Mouse (Mus musculus) thymus, adult 2 months (tissue): ENCODE data around the gene Tbx10. TPM values are rescaled to one million over a fixed set of nuclear protein-coding genes. Genes with fewer than 3 reads are reported as not detected.
"Not testable (repeated sequence)": the region's sequence is repeated elsewhere in the genome, so short reads cannot be mapped to it uniquely, and the experiment has no call there.

Experiments used
- DNase-seq: peaks from one replicate; pipeline ENCODE4 v3.0.0; 2021
- H3K27ac ChIP-seq: fragments of 200-500 bp; 2 replicates; pipeline ENCODE4 v1.5.1; 2012; ENCODE audit warnings: low read length, control low read depth; ENCODE audit not compliant: control insufficient read depth, insufficient read depth
- H3K27me3 ChIP-seq: fragments of 200-500 bp; 2 replicates; pipeline ENCODE4 v1.6.1; 2012; ENCODE audit warnings: mild to moderate bottlenecking, low read length, moderate library complexity, mixed read lengths; ENCODE audit not compliant: control insufficient read depth, insufficient read depth
- H3K36me3 ChIP-seq: fragments of 200-500 bp; 2 replicates; pipeline ENCODE4 v1.6.1; 2012; ENCODE audit warnings: mild to moderate bottlenecking, low read length, moderate library complexity; ENCODE audit not compliant: control insufficient read depth, insufficient read depth
- H3K4me1 ChIP-seq: fragments of 200-500 bp; replicated peaks from 2 replicates; pipeline ENCODE4 v1.6.1; 2012; ENCODE audit warnings: low read length; ENCODE audit not compliant: control insufficient read depth, insufficient read depth
- H3K4me3 ChIP-seq: fragments of 200-500 bp; 2 replicates; pipeline ENCODE4 v1.5.1; 2012; ENCODE audit warnings: mild to moderate bottlenecking, low read length, control low read depth, moderate library complexity; ENCODE audit not compliant: control insufficient read depth, insufficient read depth
- CTCF ChIP-seq: fragments of 200-500 bp; IDR thresholded peaks from 2 replicates; pipeline ENCODE4 v1.5.1; 2012; ENCODE audit warnings: mild to moderate bottlenecking, control low read depth, low read length, moderate library complexity, borderline replicate concordance; ENCODE audit not compliant: control insufficient read depth, poor library complexity, insufficient read depth; ENCODE audit errors: extremely low read depth
- POLR2A ChIP-seq: fragments of 200-500 bp; IDR thresholded peaks from 2 replicates; pipeline ENCODE4 v1.6.1; 2012; ENCODE audit warnings: mild to moderate bottlenecking, low read length, control low read depth, moderate library complexity; ENCODE audit not compliant: control insufficient read depth, poor library complexity, insufficient read depth; ENCODE audit errors: extremely low read depth
- WGBS: fragments of 180-500 bp; shearing (Covaris S2); methylation state at CpG from one replicate; pipeline ENCODE4 v1.1.7; 2018; 5-methylcytosine and 5-hydroxymethylcytosine counted together
- polyA plus RNA-seq: library from polyadenylated mRNA; depleted of rRNA; stranded (reverse); fragments of >200 nt; gene quantifications from 2 replicates; pipeline ENCODE4 v1.2.3, GENCODE M21; 2012; rRNA removed

Gene Tbx10
- polyA plus RNA-seq, 1 experiment = 0.20 TPM

DNA sequence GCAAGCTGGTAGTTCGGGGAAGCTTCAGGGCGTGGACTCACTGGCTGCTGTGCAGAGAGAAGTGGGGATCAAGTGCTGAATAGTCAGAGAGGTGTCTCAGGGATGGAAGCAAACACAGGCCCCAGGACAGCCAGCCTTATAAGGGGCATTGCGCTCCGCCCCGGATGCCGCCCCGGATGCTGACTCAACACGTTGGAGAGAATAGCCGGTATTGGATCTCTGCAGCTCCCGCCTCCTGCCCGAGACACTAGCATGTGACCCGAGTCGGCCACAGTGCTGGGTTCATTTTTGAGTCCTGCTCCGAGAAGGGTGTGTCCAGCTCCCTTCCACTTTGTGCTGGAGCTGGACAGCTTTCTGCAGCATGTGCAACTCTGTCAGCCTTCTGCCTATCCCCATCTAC lies 49.6 kb downstream of the Tbx10 start:
- TF ChIP-seq CTCF (no peak), POLR2A (no peak)
- Histone ChIP-seq H3K4me1 (peaks cover 11% of the 10 kb centered on the region), H3K36me3 (no peaks in the 10 kb centered on the region), H3K27ac (no peak overlapping the region), H3K27me3 (no peaks in the 10 kb centered on the region), H3K4me3 (no peak overlapping the region)
- 90% methylated on average over 14 of the region's 14 CpGs for WGBS
- DNase-seq = no peak

DNA sequence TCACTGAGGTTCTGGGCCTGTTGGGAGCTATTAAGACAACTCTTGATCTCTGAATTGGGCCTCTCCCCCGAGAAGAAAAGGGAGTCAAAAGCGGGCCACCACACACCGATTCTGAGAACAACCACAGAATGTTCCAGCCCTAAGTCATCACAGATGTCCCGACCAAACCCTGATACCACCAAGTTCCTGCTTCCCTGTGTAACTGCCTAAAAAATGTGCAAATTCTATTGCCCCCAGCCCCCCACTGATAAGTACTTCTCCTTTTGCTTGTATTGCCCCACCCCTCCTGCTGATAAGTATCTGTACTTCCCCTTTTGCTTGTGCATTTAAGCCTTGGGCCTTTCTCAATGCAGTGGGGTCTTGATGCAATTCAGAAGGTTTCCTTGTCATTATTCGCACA lies 51.6 kb downstream of the Tbx10 start:
- not testable (repeated sequence) for H3K4me1 ChIP-seq, H3K4me3 ChIP-seq, DNase-seq, H3K36me3 ChIP-seq, H3K27ac ChIP-seq, H3K27me3 ChIP-seq
- WGBS = 36% methylated on average over 5 of the region's 5 CpGs

DNA sequence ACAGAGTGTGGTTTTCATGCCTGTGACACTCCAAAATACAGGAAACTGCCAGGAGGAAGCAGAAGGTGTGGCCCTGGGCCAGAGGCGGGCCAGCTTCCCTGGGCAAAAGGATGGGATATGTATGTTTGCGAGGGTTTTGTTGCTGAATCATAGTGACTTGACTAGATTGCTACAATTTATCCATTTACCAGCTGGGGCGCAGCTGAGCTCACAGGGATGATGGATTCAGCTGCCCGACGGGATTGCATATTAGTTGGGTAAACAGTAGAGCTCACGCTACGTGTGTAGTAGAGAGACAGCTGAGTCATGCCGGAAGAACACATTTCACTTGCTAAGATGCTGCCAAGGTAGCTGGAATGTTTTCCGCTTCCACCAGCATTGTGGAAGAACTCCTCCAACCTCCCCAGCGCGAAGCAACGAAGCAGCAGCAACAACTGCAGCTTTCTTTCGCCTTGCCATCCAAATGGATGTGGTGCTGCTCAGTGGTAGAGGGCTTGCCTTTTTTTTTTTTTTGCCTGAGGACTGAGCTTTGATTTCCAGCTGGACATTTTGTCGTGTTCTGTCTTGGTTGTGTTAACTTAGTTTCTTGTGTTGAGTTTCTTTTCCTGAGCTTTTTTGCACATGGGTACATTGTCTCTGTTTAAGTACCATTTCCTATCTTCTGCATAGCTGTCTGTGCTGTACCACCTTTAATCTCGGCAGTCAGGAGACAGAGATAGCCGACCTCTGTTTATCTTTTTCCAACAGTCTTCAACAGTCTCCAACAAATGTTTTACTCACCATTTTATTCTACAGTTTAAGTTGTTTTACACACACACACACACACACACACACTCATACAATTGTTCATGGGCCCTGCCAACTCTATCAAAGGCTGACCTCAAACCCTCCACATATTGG lies 53.7 kb downstream of the Tbx10 start, which contains the start of gene Gstp2:
Gstp2 (minus strand) TSS at position 58 of the 900 bp plus-strand sequence.
- TF ChIP-seq CTCF (no peak), POLR2A (no peak)
- H3K27ac ChIP-seq = no peak within 1 kb of the TSS
- 73% methylated on average over 16 of the region's 16 CpGs for WGBS
- H3K4me1 ChIP-seq = 0 out of 2 replicates have a peak, but pooled peaks cover 3% of the 10 kb centered on the region
- DNase-seq = no peak
- H3K4me3 ChIP-seq = no peak within 1 kb of the TSS
- no peaks in the 10 kb centered on the region for H3K27me3 ChIP-seq
- H3K36me3 ChIP-seq = no peaks in the 10 kb centered on the region

DNA sequence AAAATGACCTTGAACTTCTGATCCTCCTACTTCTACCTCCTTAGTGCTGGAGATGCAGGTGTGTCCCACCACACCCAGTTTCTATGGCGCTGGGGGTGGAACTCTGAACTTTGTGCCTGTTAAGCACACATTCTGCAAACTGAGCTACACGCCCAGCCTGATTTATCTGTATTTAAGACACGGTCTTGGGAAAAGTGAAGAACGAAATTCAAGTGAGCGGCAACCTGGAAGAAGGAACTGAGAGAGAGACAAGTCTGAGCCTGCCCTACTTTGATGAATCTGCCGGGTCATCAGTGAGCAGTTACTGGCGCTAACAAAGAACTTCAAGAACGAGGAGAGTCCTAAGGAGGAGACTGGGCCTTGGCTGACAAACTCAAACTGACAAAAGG lies 54.3 kb downstream of the Tbx10 start:
- Histone ChIP-seq H3K36me3 (no peaks in the 10 kb centered on the region), H3K27me3 (no peaks in the 10 kb centered on the region), H3K27ac (no peak overlapping the region), H3K4me1 (0 out of 2 replicates have a peak, but pooled peaks cover 3% of the 10 kb centered on the region), H3K4me3 (no peak overlapping the region)
- 83% methylated on average over 8 of the region's 8 CpGs for WGBS
- TF ChIP-seq CTCF (no peak), POLR2A (no peak)
- no peak for DNase-seq

DNA sequence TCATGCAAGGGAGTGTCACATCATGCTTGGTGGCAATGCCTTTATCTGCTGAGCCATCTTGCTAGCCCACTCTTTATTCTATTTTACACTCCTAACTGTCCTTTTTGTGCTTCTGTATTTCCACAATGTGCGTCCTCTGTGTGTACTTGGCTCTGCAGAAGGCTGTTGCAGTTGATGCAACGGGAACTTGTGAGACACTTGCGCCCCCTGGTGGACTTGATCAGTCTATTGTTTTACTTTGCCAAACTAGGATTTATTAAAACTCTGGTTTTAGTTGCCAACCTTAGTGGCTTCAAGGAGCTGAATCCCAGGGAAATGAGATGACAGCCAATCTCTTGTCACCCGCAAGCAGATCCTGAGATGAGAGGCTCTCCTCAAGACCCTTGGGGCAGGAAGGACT lies 55.3 kb downstream of the Tbx10 start:
- no peak overlapping the region for H3K4me3 ChIP-seq
- peak; percentile 81 for DNase-seq
- H3K36me3 ChIP-seq = no peaks in the 10 kb centered on the region
- H3K4me1 ChIP-seq = 0 out of 2 replicates have a peak, but pooled peaks cover 3% of the 10 kb centered on the region
- no peak overlapping the region for H3K27ac ChIP-seq
- WGBS = 19% methylated on average over 4 of the region's 4 CpGs
- H3K27me3 ChIP-seq = no peaks in the 10 kb centered on the region
- no peak for TF ChIP-seq CTCF
- no peak for TF ChIP-seq POLR2A

DNA sequence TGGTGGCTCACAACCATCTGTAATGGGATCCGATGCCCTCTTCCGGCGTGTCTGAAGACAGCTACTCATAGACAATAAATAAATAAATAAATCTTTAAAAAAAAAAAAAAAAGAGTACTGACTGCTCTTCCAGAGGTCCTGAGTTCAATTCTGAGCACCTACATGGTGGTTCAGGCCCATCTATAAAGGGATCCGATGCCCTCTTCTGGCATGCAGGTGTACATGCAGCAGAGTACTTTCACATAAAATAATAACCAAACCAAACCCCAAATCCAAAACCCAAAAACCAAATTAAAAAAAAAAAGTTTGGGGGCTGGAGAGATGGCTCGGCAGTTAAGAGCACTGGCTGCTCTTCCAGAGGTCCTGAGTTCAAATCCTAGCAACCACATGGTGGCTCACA lies 56.5 kb downstream of the Tbx10 start:
- not testable (repeated sequence) for H3K27me3 ChIP-seq, H3K4me3 ChIP-seq, H3K27ac ChIP-seq, H3K4me1 ChIP-seq, DNase-seq, H3K36me3 ChIP-seq
- 79% methylated on average over 5 of the region's 5 CpGs for WGBS

Other genes starting within 250 kb of the Tbx10 start
- gene Kmt5b, start 225.3 kb upstream of the Tbx10 start, polyA plus RNA-seq = 32.9 and 43.6 TPM in 2 replicates
- gene Chka, start 141.0 kb upstream of the Tbx10 start, polyA plus RNA-seq = 39.1 and 44.2 TPM in 2 replicates
- 270 and 293 TPM in 2 replicates for gene Tcirg1, start 85.6 kb upstream of the Tbx10 start, polyA plus RNA-seq
- 287 and 340 TPM in 2 replicates for gene Ndufs8, start 80.0 kb upstream of the Tbx10 start, polyA plus RNA-seq
- gene Aldh3b1, start 62.9 kb upstream of the Tbx10 start, polyA plus RNA-seq = 10.2 and 11.7 TPM in 2 replicates
- gene Unc93b1, start 57.6 kb upstream of the Tbx10 start, polyA plus RNA-seq = 147 and 174 TPM in 2 replicates
- gene Aldh3b3, start 34.1 kb upstream of the Tbx10 start, polyA plus RNA-seq = 0.33 and 0.97 TPM in 2 replicates
- gene Aldh3b2, start 20.4 kb upstream of the Tbx10 start, polyA plus RNA-seq = 7.0 and 7.2 TPM in 2 replicates
- gene Acy3, start 6.2 kb upstream of the Tbx10 start, polyA plus RNA-seq = 12.0 and 14.9 TPM in 2 replicates
- 23.6 and 24.9 TPM in 2 replicates for gene Nudt8, start 7.8 kb downstream of the Tbx10 start, polyA plus RNA-seq
- gene Gm49405, start 7.9 kb downstream of the Tbx10 start, polyA plus RNA-seq = 3.7 and 5.3 TPM in 2 replicates
- gene Doc2g, start 10.6 kb downstream of the Tbx10 start, polyA plus RNA-seq = 14.4 and 51.8 TPM in 2 replicates
- 152 and 170 TPM in 2 replicates for gene Ndufv1, start 20.1 kb downstream of the Tbx10 start, polyA plus RNA-seq
- gene Gstp1, start 45.2 kb downstream of the Tbx10 start, polyA plus RNA-seq = 317 and 318 TPM in 2 replicates
- gene Gstp2, start 53.3 kb downstream of the Tbx10 start, polyA plus RNA-seq = 26.9 and 48.8 TPM in 2 replicates
- 23.6 and 26.4 TPM in 2 replicates for gene Gstp3, start 66.8 kb downstream of the Tbx10 start, polyA plus RNA-seq
- gene Cabp2, start 88.8 kb downstream of the Tbx10 start, polyA plus RNA-seq = 0.42 TPM in 1 of 2 replicates, not detected in the other
- gene Cdk2ap2, start 104.4 kb downstream of the Tbx10 start, polyA plus RNA-seq = 274 and 296 TPM in 2 replicates
- gene Pitpnm1, start 107.2 kb downstream of the Tbx10 start, polyA plus RNA-seq = 333 and 357 TPM in 2 replicates
- gene Aip, start 133.1 kb downstream of the Tbx10 start, polyA plus RNA-seq = 106 and 112 TPM in 2 replicates
- gene Gpr152, start 147.0 kb downstream of the Tbx10 start, polyA plus RNA-seq = 0.20 and 0.24 TPM in 2 replicates
- 0.26 and 0.53 TPM in 2 replicates for gene Cabp4, start 151.3 kb downstream of the Tbx10 start, polyA plus RNA-seq
- 508 and 533 TPM in 2 replicates for gene Coro1b, start 155.9 kb downstream of the Tbx10 start, polyA plus RNA-seq
- 1,512 and 1,655 TPM in 2 replicates for gene Ptprcap, start 160.9 kb downstream of the Tbx10 start, polyA plus RNA-seq
- gene Rps6kb2, start 170.6 kb downstream of the Tbx10 start, polyA plus RNA-seq = 97.8 and 102 TPM in 2 replicates
- 92.9 and 95.5 TPM in 2 replicates for gene Carns1, start 182.7 kb downstream of the Tbx10 start, polyA plus RNA-seq
- 622 and 718 TPM in 2 replicates for gene Tbc1d10c, start 198.5 kb downstream of the Tbx10 start, polyA plus RNA-seq
- 897 and 1,014 TPM in 2 replicates for gene Ppp1ca, start 199.3 kb downstream of the Tbx10 start, polyA plus RNA-seq
- 119 and 143 TPM in 2 replicates for gene Rad9a, start 208.9 kb downstream of the Tbx10 start, polyA plus RNA-seq
- 32.9 and 36.1 TPM in 2 replicates for gene Clcf1, start 221.5 kb downstream of the Tbx10 start, polyA plus RNA-seq
- gene AC109138.7, start 221.6 kb downstream of the Tbx10 start, polyA plus RNA-seq = not detected in 2 replicates
- 104 and 117 TPM in 2 replicates for gene Pold4, start 239.1 kb downstream of the Tbx10 start, polyA plus RNA-seq